Mouse (Mus musculus) neural tube, embryonic 14.5 days (tissue): Measurements from ENCODE around the gene Ltb4r1. TPM values are rescaled to one million over a fixed set of nuclear protein-coding genes. Genes with fewer than 3 reads are reported as not detected.

ENCODE experiments used
- ATAC-seq: fragments of 200-750 bp; cut with Nextera tagmentation; 2 replicates; pipeline ENCODE4 v1.8.0; 2017; ENCODE audit warnings: low read depth, mild to moderate bottlenecking, moderate TSS enrichment, moderate library complexity
- H3K27ac ChIP-seq: fragments of 300-500 bp; sonication (generic); 2 replicates; pipeline ENCODE4 v1.5.1; 2014; ENCODE audit warnings: low read depth, mild to moderate bottlenecking, control low read depth, low read length, moderate library complexity, mixed read lengths
- H3K27me3 ChIP-seq: fragments of 300-500 bp; sonication (generic); 2 replicates; pipeline ENCODE4 v1.6.1; 2014; ENCODE audit warnings: low read length; ENCODE audit not compliant: control insufficient read depth, insufficient read depth
- H3K36me3 ChIP-seq: fragments of 300-500 bp; sonication (generic); 2 replicates; pipeline ENCODE4 v1.6.1; 2014; ENCODE audit warnings: low read length, mixed read lengths; ENCODE audit not compliant: control insufficient read depth, insufficient read depth
- H3K4me1 ChIP-seq: fragments of 300-500 bp; sonication (generic); 2 replicates; pipeline ENCODE4 v1.6.1; 2014; ENCODE audit warnings: low read length; ENCODE audit not compliant: control insufficient read depth, insufficient read depth
- H3K4me2 ChIP-seq: fragments of 300-500 bp; sonication (generic); 2 replicates; pipeline ENCODE4 v1.6.1; 2014; ENCODE audit warnings: mild to moderate bottlenecking, low read depth, low read length, control low read depth
- H3K4me3 ChIP-seq: fragments of 300-500 bp; sonication (generic); 2 replicates; pipeline ENCODE4 v1.5.1; 2014; ENCODE audit warnings: low read depth, low read length, control low read depth, mixed read lengths
- H3K9ac ChIP-seq: fragments of 300-500 bp; sonication (generic); replicated peaks from 2 replicates; pipeline ENCODE4 v1.6.1; 2014; ENCODE audit warnings: low read depth, mild to moderate bottlenecking, control low read depth, low read length, mixed read lengths
- H3K9me3 ChIP-seq: fragments of 300-500 bp; sonication (generic); 2 replicates; pipeline ENCODE4 v1.6.1; 2016; ENCODE audit warnings: low read length; ENCODE audit not compliant: control insufficient read depth
- WGBS: fragments of 180-500 bp; shearing (Covaris S2); extraction: QIAGEN DNeasy Blood & Tissue Kit; methylation state at CpG from one replicate; pipeline ENCODE4 v1.1.7; 2014; 5-methylcytosine and 5-hydroxymethylcytosine counted together
- polyA plus RNA-seq: library from polyadenylated mRNA; unstranded; fragments of >200 nt; fragmentation: Nextera tagmentation; extraction: Ambion mirVana; gene quantifications from 2 replicates; pipeline ENCODE4 v1.2.1, GENCODE M21; 2014

Ltb4r1 gene
- 0.19 and 0.24 TPM in 2 replicates for polyA plus RNA-seq

DNA sequence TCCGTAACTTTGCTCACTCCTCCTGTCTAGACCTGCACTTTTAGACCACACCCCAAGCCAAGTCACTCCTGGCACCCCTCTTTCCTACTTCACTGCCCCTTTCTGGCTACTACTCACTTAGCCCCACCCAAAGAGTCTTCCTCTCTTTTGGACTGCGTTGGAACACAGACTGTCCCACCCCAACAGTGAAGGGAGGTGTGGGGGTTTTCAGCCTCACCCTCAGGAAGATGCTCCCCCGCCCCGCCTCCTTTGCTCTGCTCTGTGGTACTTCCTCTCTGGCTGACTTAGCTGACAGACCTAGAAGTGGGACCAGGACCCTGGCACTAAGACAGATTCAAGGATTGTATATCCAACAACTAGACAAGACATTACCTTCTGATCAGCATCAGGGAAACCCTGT lies at the start of gene Ltb4r1:
Gene Ltb4r1, plus strand, starts transcription at position 267 of the 400 bp plus-strand sequence.
- WGBS = 75% methylated on average over 4 of the region's 4 CpGs
- Histone ChIP-seq H3K27me3 (peaks cover 33% of the 10 kb centered on the region), H3K9ac (no peak within 1 kb of the TSS), H3K27ac (no peak within 1 kb of the TSS), H3K36me3 (no peaks in the 10 kb centered on the region), H3K4me1 (peaks cover 9% of the 10 kb centered on the region; the same call in 1 of the 2 replicates), H3K4me2 (no peak within 1 kb of the TSS), H3K9me3 (no peaks in the 10 kb centered on the region), H3K4me3 (no peak within 1 kb of the TSS)
- no peak for ATAC-seq

- Histone ChIP-seq H3K9ac (no peak overlapping the region), H3K36me3 (peaks cover 25% of the 10 kb centered on the region), H3K4me3 (no peak overlapping the region), H3K27ac (no peak overlapping the region), H3K4me1 (0 out of 2 replicates have a peak, but pooled peaks cover 2% of the 10 kb centered on the region), H3K9me3 (no peaks in the 10 kb centered on the region), H3K27me3 (0 out of 2 replicates have a peak, but pooled peaks cover 4% of the 10 kb centered on the region), H3K4me2 (no peak overlapping the region)
- WGBS = 87% methylated on average over 6 of the region's 6 CpGs
- ATAC-seq = no peak
Observed at GRCm38 (mm10) chr14:55716271-55716670, 49.5 kb upstream of the Ltb4r1 start.

DNA sequence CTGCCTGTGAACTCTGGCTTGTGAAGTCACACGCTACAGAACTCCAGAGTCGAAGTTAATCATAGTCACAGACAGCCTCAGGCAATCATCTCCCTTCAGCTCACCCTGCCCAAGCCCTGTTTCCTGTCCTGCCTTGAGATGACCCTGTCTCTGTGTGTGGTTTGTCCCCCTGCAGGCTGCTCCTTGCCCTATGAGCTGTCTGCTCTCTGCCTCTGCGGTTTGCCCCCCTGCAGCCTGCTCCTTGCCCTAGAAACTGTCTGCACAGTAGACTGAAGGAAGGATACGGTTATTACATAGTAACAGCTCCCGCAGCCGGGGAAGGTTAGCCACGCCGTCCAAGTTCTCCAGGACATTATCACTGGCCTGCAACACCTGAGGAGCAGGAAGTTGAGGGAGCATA lies 48.9 kb upstream of the Ltb4r1 start:
- WGBS = 87% methylated on average over 8 of the region's 8 CpGs
- ATAC-seq = no peak
- H3K27me3 ChIP-seq = 0 out of 2 replicates have a peak, but pooled peaks cover 4% of the 10 kb centered on the region

GRCm38 (mm10) chr14:55719737-55720136 lies 46.0 kb upstream of the Ltb4r1 start:
- Histone ChIP-seq H3K36me3 (peaks cover 25% of the 10 kb centered on the region), H3K4me1 (0 out of 2 replicates have a peak, but pooled peaks cover 4% of the 10 kb centered on the region), H3K9ac (no peak overlapping the region), H3K27me3 (no peaks in the 10 kb centered on the region), H3K4me2 (no peak overlapping the region), H3K27ac (no peak overlapping the region), H3K4me3 (no peak overlapping the region), H3K9me3 (no peaks in the 10 kb centered on the region)
- WGBS = 87% methylated on average over 6 of the region's 6 CpGs
- no peak for ATAC-seq

More for the DNA sequence above, 48.9 kb upstream of the Ltb4r1 start:
- Histone ChIP-seq H3K9me3 (no peaks in the 10 kb centered on the region), H3K4me3 (no peak overlapping the region), H3K36me3 (peaks cover 25% of the 10 kb centered on the region), H3K4me1 (0 out of 2 replicates have a peak, but pooled peaks cover 4% of the 10 kb centered on the region), H3K4me2 (no peak overlapping the region), H3K27ac (no peak overlapping the region), H3K9ac (no peak overlapping the region)

- peaks cover 25% of the 10 kb centered on the region for H3K36me3 ChIP-seq
- no peak overlapping the region for H3K9ac ChIP-seq
- H3K4me1 ChIP-seq = 0 out of 2 replicates have a peak, but pooled peaks cover 4% of the 10 kb centered on the region
- no peak overlapping the region for H3K27ac ChIP-seq
- no peaks in the 10 kb centered on the region for H3K27me3 ChIP-seq
- no peak overlapping the region for H3K4me2 ChIP-seq
- ATAC-seq = no peak
- 91% methylated on average over 12 of the region's 12 CpGs for WGBS
- H3K9me3 ChIP-seq = no peaks in the 10 kb centered on the region
- H3K4me3 ChIP-seq = no peak overlapping the region
Observed at GRCm38 (mm10) chr14:55720666-55721065, 45.1 kb upstream of the Ltb4r1 start.

DNA sequence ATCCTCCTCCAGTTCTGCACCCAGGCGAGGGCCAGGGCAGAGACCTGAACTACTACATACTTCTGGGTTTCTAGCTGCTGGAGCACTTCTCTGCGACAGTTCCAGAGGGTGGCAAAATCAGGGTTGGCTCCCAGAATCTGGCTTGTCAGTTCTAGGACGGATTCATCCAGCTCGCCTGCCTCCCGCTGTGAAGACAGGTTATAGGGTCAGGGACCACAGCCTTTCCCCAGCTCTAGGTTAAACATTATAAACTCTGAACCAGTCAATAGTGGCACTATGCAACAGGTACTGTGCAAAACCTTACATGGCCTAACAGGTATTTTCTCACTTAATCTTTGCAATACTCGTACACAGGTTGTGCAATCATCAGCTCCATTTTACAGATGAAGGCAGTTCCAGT lies 44.7 kb upstream of the Ltb4r1 start:
- H3K4me2 ChIP-seq = peak overlapping the region; percentile 46
- H3K9me3 ChIP-seq = no peaks in the 10 kb centered on the region
- H3K36me3 ChIP-seq = peaks cover 25% of the 10 kb centered on the region
- no peaks in the 10 kb centered on the region for H3K27me3 ChIP-seq
- H3K27ac ChIP-seq = no peak overlapping the region
- ATAC-seq = no peak
- 0 out of 2 replicates have a peak, but pooled peaks cover 4% of the 10 kb centered on the region for H3K4me1 ChIP-seq
- peak overlapping the region; percentile 68 for H3K9ac ChIP-seq
- 80% methylated on average over 6 of the region's 6 CpGs for WGBS
- H3K4me3 ChIP-seq = peak overlapping the region; percentile 70

GRCm38 (mm10) chr14:55721700-55722437 lies 43.9 kb upstream of the Ltb4r1 start, which contains the start of gene Rabggta:
TSS of gene Rabggta (minus strand) at chr14:55722263.
- Histone ChIP-seq H3K27me3 (no peaks in the 10 kb centered on the region), H3K4me2 (peak within 1 kb of the TSS; percentile 46), H3K4me1 (0 out of 2 replicates have a peak, but pooled peaks cover 4% of the 10 kb centered on the region), H3K9me3 (no peaks in the 10 kb centered on the region), H3K9ac (peak within 1 kb of the TSS; percentile 68), H3K27ac (peak within 1 kb of the TSS; percentile 78), H3K36me3 (peaks cover 21% of the 10 kb centered on the region), H3K4me3 (peak within 1 kb of the TSS; percentile 70)
- peak; percentile 98 for ATAC-seq
- WGBS = under 1% methylated on average over 50 of the region's 50 CpGs

DNA sequence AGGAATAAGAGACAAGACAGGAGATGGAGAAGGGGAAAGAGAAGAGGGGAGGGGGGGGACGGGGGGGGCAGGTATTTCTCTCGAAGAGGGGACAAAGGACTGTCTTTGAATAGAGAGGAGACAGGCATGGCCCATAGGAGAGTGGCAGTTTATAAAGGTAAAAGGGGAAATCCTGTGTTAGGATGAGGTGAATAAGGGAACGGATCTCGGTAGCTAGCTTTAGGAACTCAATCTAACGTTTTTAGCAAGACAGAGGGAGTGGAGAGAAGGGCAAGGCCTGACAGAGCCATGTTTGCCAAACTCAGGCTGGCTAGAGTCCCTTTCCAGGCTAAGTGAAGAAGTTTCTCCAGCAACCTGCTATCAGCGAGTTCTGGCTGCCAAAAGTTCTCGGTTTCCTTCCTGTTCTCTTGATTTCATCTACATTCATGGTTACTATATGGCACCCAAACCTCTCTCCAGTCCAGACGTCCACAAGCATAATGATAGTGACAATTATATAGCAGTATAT lies 43.3 kb upstream of the Ltb4r1 start:
- H3K27me3 ChIP-seq = no peaks in the 10 kb centered on the region
- H3K9ac ChIP-seq = peak overlapping the region; percentile 68
- H3K27ac ChIP-seq = no peak overlapping the region
- 0 out of 2 replicates have a peak, but pooled peaks cover 4% of the 10 kb centered on the region for H3K4me1 ChIP-seq
- no peaks in the 10 kb centered on the region for H3K9me3 ChIP-seq
- H3K4me2 ChIP-seq = peak overlapping the region; percentile 46
- peak overlapping the region; percentile 70 for H3K4me3 ChIP-seq
- peaks cover 15% of the 10 kb centered on the region for H3K36me3 ChIP-seq
- 54% methylated on average over 8 of the region's 8 CpGs for WGBS
- peak; percentile 29 for ATAC-seq

DNA sequence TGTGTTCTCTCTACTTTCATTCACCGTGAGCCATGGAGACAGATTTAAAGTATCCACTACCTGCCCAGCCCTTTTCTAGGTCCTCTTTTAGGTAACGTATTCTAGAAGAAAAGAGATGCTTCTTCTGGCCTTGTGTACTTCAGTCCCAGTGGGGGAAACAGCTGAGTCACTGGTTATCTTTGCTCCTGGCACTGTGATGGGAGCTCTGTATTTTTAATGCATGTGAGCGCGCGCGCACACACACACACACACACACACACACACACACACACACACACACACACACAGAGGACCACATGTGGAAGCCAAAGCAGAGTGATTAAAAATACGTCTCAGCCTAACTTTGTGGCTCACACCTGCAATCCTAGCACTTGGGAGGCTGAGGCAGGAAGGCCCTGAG lies 42.3 kb upstream of the Ltb4r1 start:
- Histone ChIP-seq H3K4me2 (no peak overlapping the region), H3K36me3 (peaks cover 8% of the 10 kb centered on the region), H3K9ac (no peak overlapping the region), H3K4me1 (0 out of 2 replicates have a peak, but pooled peaks cover 4% of the 10 kb centered on the region), H3K9me3 (no peaks in the 10 kb centered on the region), H3K27ac (no peak overlapping the region), H3K27me3 (no peaks in the 10 kb centered on the region), H3K4me3 (no peak overlapping the region)
- ATAC-seq = no peak
- 95% methylated on average over 7 of the region's 7 CpGs for WGBS
